ENCODE assay signal across 9 mouse cellular contexts in genomic region chr6:84892926-84893772, GRCm38 (mm10).
DNase-seq lines count a peak whose midpoint lies in the region; ATAC-seq lines count a peak whose summit lies in the region.
"Had no signal": no experiment of that assay in that cellular context is flagged by ENCODE, and none has a peak within 500 bp of the region (broad histone marks: within the 10 kb centered on the region; RNA-seq: fewer than 3 reads in every experiment).

No protein-coding gene starts in this region.

- ATAC-seq in hindbrain, embryonic 13.5 days (ENCODE audit: low FRiP score): no peak
- ATAC-seq in hindbrain, embryonic 11.5 days (ENCODE audit: low FRiP score): no peak
- peak; percentile 70; the same call in 1 of the 2 replicates for ATAC-seq in intestine, embryonic 16.5 days

- no peak overlapping the region for H3K4me2 ChIP-seq in hindbrain, embryonic 13.5 days
- no peak overlapping the region for H3K4me2 ChIP-seq in hindbrain, embryonic 11.5 days (replicated peaks; ENCODE audit: low read depth, low read length)
- H3K4me2 ChIP-seq in intestine, embryonic 16.5 days (ENCODE audit: low read depth, low read length): no peak overlapping the region

- no peak overlapping the region for H3K4me3 ChIP-seq in hindbrain, embryonic 13.5 days
- H3K4me3 ChIP-seq in hindbrain, embryonic 11.5 days (ENCODE audit: low read depth, low read length): no peak overlapping the region
- no peak overlapping the region for H3K4me3 ChIP-seq in intestine, embryonic 16.5 days (ENCODE audit: low read length)

- no peak overlapping the region for H3K9ac ChIP-seq in hindbrain, embryonic 13.5 days
- H3K9ac ChIP-seq in hindbrain, embryonic 11.5 days (ENCODE audit: low read depth, low read length): no peak overlapping the region
- no peak overlapping the region for H3K9ac ChIP-seq in intestine, embryonic 16.5 days (ENCODE audit: low read depth, low read length)

- H3K9me3 ChIP-seq in hindbrain, embryonic 13.5 days: no peaks in the 10 kb centered on the region
- no peaks in the 10 kb centered on the region for H3K9me3 ChIP-seq in hindbrain, embryonic 11.5 days (ENCODE audit: control insufficient read depth, low read length)
- no peaks in the 10 kb centered on the region for H3K9me3 ChIP-seq in intestine, embryonic 16.5 days (ENCODE audit: control insufficient read depth, low read length)

- no peaks in the 10 kb centered on the region for H3K36me3 ChIP-seq in hindbrain, embryonic 13.5 days
- H3K36me3 ChIP-seq in hindbrain, embryonic 11.5 days (ENCODE audit: control insufficient read depth, insufficient read depth, low read length): no peaks in the 10 kb centered on the region
- no peaks in the 10 kb centered on the region for H3K36me3 ChIP-seq in intestine, embryonic 16.5 days (ENCODE audit: control insufficient read depth, insufficient read depth, low read length)

- H3K27me3 ChIP-seq in hindbrain, embryonic 13.5 days: no peaks in the 10 kb centered on the region
- no peaks in the 10 kb centered on the region for H3K27me3 ChIP-seq in hindbrain, embryonic 11.5 days (ENCODE audit: control insufficient read depth, insufficient read depth, low read length)
- H3K27me3 ChIP-seq in intestine, embryonic 16.5 days (replicated peaks; ENCODE audit: control insufficient read depth, insufficient read depth, low read length): no peaks in the 10 kb centered on the region

- 23% methylated on average over 5 of the region's 5 CpGs for WGBS in hindbrain, embryonic 13.5 days
- WGBS in hindbrain, embryonic 11.5 days: 25% methylated on average over 5 of the region's 5 CpGs
- 15% methylated on average over 5 of the region's 5 CpGs for WGBS in intestine, embryonic 16.5 days

- H3K4me1 ChIP-seq in hindbrain, embryonic 13.5 days (replicated peaks): 0 out of 2 replicates have a peak, but pooled peaks cover 9% of the 10 kb centered on the region
- H3K4me1 ChIP-seq in hindbrain, embryonic 11.5 days (replicated peaks; ENCODE audit: control insufficient read depth, insufficient read depth, low read length): no peaks in the 10 kb centered on the region
- H3K4me1 ChIP-seq in intestine, embryonic 16.5 days (ENCODE audit: control insufficient read depth, insufficient read depth, low read length): peaks cover 10% of the 10 kb centered on the region

- peak overlapping the region; percentile 24; the same call in 1 of the 2 replicates for H3K27ac ChIP-seq in hindbrain, embryonic 13.5 days
- no peak overlapping the region for H3K27ac ChIP-seq in hindbrain, embryonic 11.5 days (ENCODE audit: low read depth, low read length)
- no peak overlapping the region for H3K27ac ChIP-seq in intestine, embryonic 16.5 days (ENCODE audit: low read length)

- no peak for DNase-seq in hindbrain, embryonic 11.5 days (ENCODE audit: low spot score)
- peak; percentile 57 for DNase-seq in 3134 (ENCODE audit: extremely low read depth, insufficient read length, low spot score)
- peak; percentile 81 for DNase-seq in 3T3-L1 (ENCODE audit: low read depth, low spot score)
- DNase-seq in urinary bladder, postnatal 14 days (ENCODE audit: low spot score): no peak
- no peak for DNase-seq in urinary bladder, postnatal 25 days (ENCODE audit: low spot score)
- DNase-seq: cerebellum, postnatal 36 days; right cerebral cortex, postnatal 4 days had no signal

Comparison
In these comparisons a context has a peak if more than half of its experiments do, and no peak if none do; other contexts are left out.
1. DNase-seq: peak in 3134 (single experiment) and 3T3-L1 (single experiment); none in hindbrain, embryonic 11.5 days (single experiment), urinary bladder, postnatal 14 days (single experiment) and urinary bladder, postnatal 25 days (single experiment).